Mouse (Mus musculus): Measurements from ENCODE around the gene Prkce. TPM values are rescaled to one million over a fixed set of nuclear protein-coding genes. Genes with fewer than 3 reads are reported as not detected.

Prkce gene
- polyA plus RNA-seq, 2 experiments, result 0.32 to 0.37 TPM

- Histone ChIP-seq H3K27ac (no peak overlapping the region), H3K4me2 (ENCODE audit: low read depth) (no peak overlapping the region), H3K4me1 (replicated peaks; ENCODE audit: control insufficient read depth in 2 of 2, insufficient read depth in 2 of 2, low read length in 1 of 2) (peaks cover 0 to 10% of the 10 kb centered on the region in 2 experiments; a peak in 2 of 4 replicates), H3K4me3 (ENCODE audit: insufficient read depth in 1 of 2, low read depth in 2 of 2, low read length in 2 of 2) (no peak overlapping the region), H3K9ac (replicated peaks) (no peak overlapping the region), H3K36me3 (replicated peaks; ENCODE audit: control insufficient read depth, insufficient read depth, low read depth) (no peaks in the 10 kb centered on the region), H3K27me3 (ENCODE audit: control insufficient read depth, insufficient read depth, low read length) (no peaks in the 10 kb centered on the region), H3K9me3 (ENCODE audit: control insufficient read depth, low read length) (no peaks in the 10 kb centered on the region)
- ATAC-seq (ENCODE audit: insufficient read depth) (peak; percentile 45), DNase-seq (ENCODE audit: low read depth in 3 of 3, low spot score in 3 of 3) (peak; percentile 39 to 52 (median 41))
- peak; percentile 77 for TF ChIP-seq CTCF (IDR thresholded peaks at IDR 0.05; ENCODE audit: low read depth)
- TF ChIP-seq EP300 (IDR thresholded peaks at IDR 0.05; ENCODE audit: low read depth), result no peak
- 3% methylated on average over 3 of the region's 3 CpGs for WGBS (ENCODE audit: insufficient replicate concordance)
Measured at GRCm38 (mm10) chr17:86484087-86484737, 316.6 kb downstream of the Prkce start.

DNA sequence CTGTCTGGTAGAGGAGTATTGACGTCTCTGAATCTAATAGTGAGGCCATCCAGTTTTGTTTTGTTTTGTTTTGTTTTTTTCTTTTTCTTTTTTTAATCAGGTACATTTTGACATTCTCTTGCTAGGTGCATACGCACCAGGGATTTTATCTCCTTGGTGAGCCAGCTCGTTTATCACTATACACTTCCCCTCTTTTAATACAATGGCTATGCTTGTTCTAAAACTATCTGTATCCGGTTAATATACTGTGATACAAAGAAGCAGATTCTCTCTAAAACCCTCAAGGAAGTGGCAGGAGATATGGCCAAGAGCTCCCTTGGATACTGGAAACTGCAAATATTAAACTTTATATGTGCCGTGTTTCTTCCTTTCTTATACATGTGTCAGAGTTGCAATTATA is 319.1 kb downstream of the Prkce start:
- WGBS (ENCODE audit: insufficient replicate concordance), result 52% methylated on average over 5 of the region's 5 CpGs
- TF ChIP-seq EP300 (IDR thresholded peaks at IDR 0.05; ENCODE audit: low read depth) (no peak), CTCF (IDR thresholded peaks at IDR 0.05; ENCODE audit: low read depth) (no peak)
- Histone ChIP-seq H3K36me3 (replicated peaks; ENCODE audit: control insufficient read depth, insufficient read depth, low read depth) (no peaks in the 10 kb centered on the region), H3K9ac (replicated peaks) (no peak overlapping the region), H3K4me3 (ENCODE audit: insufficient read depth in 1 of 2, low read depth in 2 of 2, low read length in 2 of 2) (no peak overlapping the region), H3K27ac (no peak overlapping the region), H3K27me3 (ENCODE audit: control insufficient read depth, insufficient read depth, low read length) (no peaks in the 10 kb centered on the region), H3K4me2 (ENCODE audit: low read depth) (no peak overlapping the region), H3K9me3 (ENCODE audit: control insufficient read depth, low read length) (no peaks in the 10 kb centered on the region), H3K4me1 (replicated peaks; ENCODE audit: control insufficient read depth in 2 of 2, insufficient read depth in 2 of 2, low read length in 1 of 2) (peaks cover 0 to 10% of the 10 kb centered on the region in 2 experiments; a peak in 2 of 4 replicates)
- DNase-seq (ENCODE audit: low read depth in 3 of 3, low spot score in 3 of 3), result no peak
- no peak for ATAC-seq (ENCODE audit: insufficient read depth)

- WGBS (ENCODE audit: insufficient replicate concordance), result 14% methylated on average over 3 of the region's 3 CpGs
- Histone ChIP-seq H3K4me3 (ENCODE audit: insufficient read depth in 1 of 2, low read depth in 2 of 2, low read length in 2 of 2) (no peak overlapping the region), H3K4me1 (replicated peaks; ENCODE audit: control insufficient read depth in 2 of 2, insufficient read depth in 2 of 2, low read length in 1 of 2) (peaks cover 0 to 16% of the 10 kb centered on the region in 2 experiments; a peak in 2 of 4 replicates), H3K27me3 (ENCODE audit: control insufficient read depth, insufficient read depth, low read length) (no peaks in the 10 kb centered on the region), H3K36me3 (replicated peaks; ENCODE audit: control insufficient read depth, insufficient read depth, low read depth) (no peaks in the 10 kb centered on the region), H3K9me3 (ENCODE audit: control insufficient read depth, low read length) (no peaks in the 10 kb centered on the region), H3K9ac (replicated peaks) (no peak overlapping the region), H3K27ac (no peak overlapping the region), H3K4me2 (ENCODE audit: low read depth) (no peak overlapping the region)
- TF ChIP-seq EP300 (IDR thresholded peaks at IDR 0.05; ENCODE audit: low read depth) (no peak), CTCF (IDR thresholded peaks at IDR 0.05; ENCODE audit: low read depth) (no peak)
- DNase-seq (ENCODE audit: low read depth in 3 of 3, low spot score in 3 of 3), result no peak
- 0 out of 2 replicates have a peak, but pooled peaks have one; percentile 37 for ATAC-seq (ENCODE audit: insufficient read depth)
Measured at GRCm38 (mm10) chr17:86487450-86487849, 319.9 kb downstream of the Prkce start.

DNA sequence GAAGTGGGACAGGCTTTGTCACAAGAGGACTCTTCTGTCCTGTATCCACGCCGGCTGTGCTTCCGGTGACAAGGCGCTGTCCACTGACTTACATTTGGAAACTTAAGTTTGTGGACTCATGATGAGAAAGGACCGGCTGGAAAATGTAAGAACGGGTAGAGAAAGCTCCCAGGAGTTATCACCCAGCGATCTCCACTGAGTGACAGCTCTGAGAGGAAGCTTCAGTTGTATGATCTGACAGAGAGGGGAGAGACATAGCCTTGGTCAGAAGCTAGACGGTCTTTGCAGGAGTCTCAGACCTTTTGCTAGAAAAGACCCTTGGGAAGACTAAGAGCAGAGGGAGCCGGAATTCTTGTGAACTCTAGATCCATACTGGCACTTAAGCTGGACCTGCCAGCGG is 322.2 kb downstream of the Prkce start:
- ATAC-seq (ENCODE audit: insufficient read depth) (no peak), DNase-seq (ENCODE audit: low read depth in 3 of 3, low spot score in 3 of 3) (no peak)
- no peak overlapping the region for H3K27ac ChIP-seq
- H3K4me3 ChIP-seq (ENCODE audit: insufficient read depth in 1 of 2, low read depth in 2 of 2, low read length in 2 of 2), result no peak overlapping the region
- no peak overlapping the region for H3K4me2 ChIP-seq (ENCODE audit: low read depth)
- TF ChIP-seq EP300 (IDR thresholded peaks at IDR 0.05; ENCODE audit: low read depth) (no peak), CTCF (IDR thresholded peaks at IDR 0.05; ENCODE audit: low read depth) (no peak)
- no peaks in the 10 kb centered on the region for H3K36me3 ChIP-seq (replicated peaks; ENCODE audit: control insufficient read depth, insufficient read depth, low read depth)
- H3K9me3 ChIP-seq (ENCODE audit: control insufficient read depth, low read length), result no peaks in the 10 kb centered on the region
- 61% methylated on average over 10 of the region's 10 CpGs for WGBS (ENCODE audit: insufficient replicate concordance)
- H3K27me3 ChIP-seq (ENCODE audit: control insufficient read depth, insufficient read depth, low read length), result no peaks in the 10 kb centered on the region
- H3K9ac ChIP-seq (replicated peaks), result no peak overlapping the region
- H3K4me1 ChIP-seq (replicated peaks; ENCODE audit: control insufficient read depth in 2 of 2, insufficient read depth in 2 of 2, low read length in 1 of 2), result peaks cover 0 to 23% of the 10 kb centered on the region in 2 experiments; a peak in 2 of 4 replicates

GRCm38 (mm10) chr17:86492376-86492775 is 324.8 kb downstream of the Prkce start:
- Histone ChIP-seq H3K9me3 (ENCODE audit: control insufficient read depth, low read length) (no peaks in the 10 kb centered on the region), H3K4me1 (replicated peaks; ENCODE audit: control insufficient read depth in 2 of 2, insufficient read depth in 2 of 2, low read length in 1 of 2) (peaks cover 0 to 23% of the 10 kb centered on the region in 2 experiments; a peak in 2 of 4 replicates), H3K4me3 (ENCODE audit: insufficient read depth in 1 of 2, low read depth in 2 of 2, low read length in 2 of 2) (no peak overlapping the region), H3K36me3 (replicated peaks; ENCODE audit: control insufficient read depth, insufficient read depth, low read depth) (no peaks in the 10 kb centered on the region), H3K27ac (no peak overlapping the region), H3K4me2 (ENCODE audit: low read depth) (no peak overlapping the region), H3K9ac (replicated peaks) (no peak overlapping the region), H3K27me3 (ENCODE audit: control insufficient read depth, insufficient read depth, low read length) (no peaks in the 10 kb centered on the region)
- TF ChIP-seq CTCF (IDR thresholded peaks at IDR 0.05; ENCODE audit: low read depth) (no peak), EP300 (IDR thresholded peaks at IDR 0.05; ENCODE audit: low read depth) (peak; percentile 26; the same call in 1 of the 2 replicates)
- ATAC-seq (ENCODE audit: insufficient read depth) (peak; percentile 56; the same call in 1 of the 2 replicates), DNase-seq (ENCODE audit: low read depth in 3 of 3, low spot score in 3 of 3) (peak in 1 of 3 experiments; percentile 7)
- WGBS (ENCODE audit: insufficient replicate concordance), result 13% methylated on average over 7 of the region's 7 CpGs
